Mouse (Mus musculus) liver, postnatal 0 days (tissue): Measurements from ENCODE around the gene Actl11.
A peak's percentile ranks its signal among the peaks of the same experiment; 100 is the strongest.

Experiments
- CTCF ChIP-seq: sonication (generic); IDR thresholded peaks from 2 replicates; pipeline ENCODE4 v1.5.1; 2016; ENCODE audit warnings: antibody characterized with exemption, low read depth
- EP300 ChIP-seq: IDR thresholded peaks from 2 replicates; pipeline ENCODE4 v1.6.1; 2016; ENCODE audit warnings: antibody characterized with exemption, low read depth, mild to moderate bottlenecking

- peak; percentile 96 for TF ChIP-seq EP300
- TF ChIP-seq CTCF: no peak; the same call in 1 of the 2 replicates
These were observed 43.6 kb downstream of the Actl11 start for GRCm38 (mm10) chr9:107971690-107972541.
